Mouse (Mus musculus): ENCODE results near the gene Zfyve1. TPM values are rescaled to one million over a fixed set of nuclear protein-coding genes. Genes with fewer than 3 reads are reported as not detected.
A peak's percentile ranks its signal among the peaks of the same experiment; 100 is the strongest.
"Not testable (repeated sequence)": the region's sequence is repeated elsewhere in the genome, so short reads cannot be mapped to it uniquely, and the experiment has no call there.

Gene Zfyve1
- 49.4 and 54.1 TPM in 2 replicates for polyA plus RNA-seq (2012; rRNA removed)

DNA sequence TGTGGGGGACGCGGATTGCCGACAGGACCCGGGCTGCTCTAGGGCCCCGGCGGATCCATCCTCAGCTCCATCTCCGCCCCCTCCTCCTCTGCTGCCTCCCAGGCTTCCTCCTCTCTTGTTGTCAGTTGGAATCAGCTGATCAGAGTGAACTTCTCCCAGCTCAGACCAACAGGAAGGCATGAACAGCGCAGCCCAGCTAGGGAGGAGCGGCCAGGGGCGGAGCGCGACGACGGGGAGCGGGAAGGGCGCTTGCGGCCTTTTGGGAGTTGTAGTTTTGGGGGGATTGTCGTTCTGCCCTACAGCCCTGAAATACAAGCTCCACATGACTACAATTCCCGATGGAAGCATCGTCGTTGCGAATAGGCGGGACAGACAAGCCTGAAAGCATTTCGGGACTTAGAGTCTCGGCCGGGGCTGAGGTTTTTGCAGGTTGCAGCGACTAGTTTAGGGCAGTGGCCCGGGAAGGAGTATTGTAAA is at the start of gene Zfyve1:
Gene Zfyve1, minus strand, starts transcription at position 198 of the 477 bp plus-strand sequence.
- TF ChIP-seq CTCF (IDR thresholded peaks at IDR 0.05; ENCODE audit: borderline replicate concordance, extremely low read depth, insufficient read depth, insufficient read length) (no peak), POLR2A (IDR thresholded peaks at IDR 0.05; ENCODE audit: borderline replicate concordance, extremely low read depth, insufficient read depth, insufficient read length, poor library complexity, severe bottlenecking) (peak; percentile 84)
- peak; percentile 100 for DNase-seq (ENCODE audit: low read depth)

DNA sequence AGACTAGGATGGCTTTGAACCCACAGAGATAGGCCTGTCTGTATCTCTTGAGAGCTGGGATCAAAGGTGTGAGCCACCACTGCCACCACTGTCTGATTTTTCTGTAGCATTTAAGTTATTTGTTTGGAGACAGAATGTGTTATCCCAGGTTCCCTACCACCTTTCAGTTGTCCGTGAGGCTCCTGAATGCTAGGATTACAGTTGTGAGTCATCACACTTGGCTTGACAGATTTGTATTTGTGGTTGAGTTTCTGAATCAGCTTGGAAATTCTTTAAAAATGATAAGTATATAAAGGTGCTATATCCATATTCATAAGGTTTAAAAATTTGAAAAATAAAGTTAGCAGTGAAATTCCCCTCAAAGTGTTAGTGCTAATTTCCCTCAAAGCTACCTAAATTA is 46.1 kb upstream of the Zfyve1 start:
- DNase-seq (ENCODE audit: low read depth) = no peak
- no peak for TF ChIP-seq CTCF (IDR thresholded peaks at IDR 0.05; ENCODE audit: borderline replicate concordance, extremely low read depth, insufficient read depth, insufficient read length)
- TF ChIP-seq POLR2A (IDR thresholded peaks at IDR 0.05; ENCODE audit: borderline replicate concordance, extremely low read depth, insufficient read depth, insufficient read length, poor library complexity, severe bottlenecking) = no peak

DNA sequence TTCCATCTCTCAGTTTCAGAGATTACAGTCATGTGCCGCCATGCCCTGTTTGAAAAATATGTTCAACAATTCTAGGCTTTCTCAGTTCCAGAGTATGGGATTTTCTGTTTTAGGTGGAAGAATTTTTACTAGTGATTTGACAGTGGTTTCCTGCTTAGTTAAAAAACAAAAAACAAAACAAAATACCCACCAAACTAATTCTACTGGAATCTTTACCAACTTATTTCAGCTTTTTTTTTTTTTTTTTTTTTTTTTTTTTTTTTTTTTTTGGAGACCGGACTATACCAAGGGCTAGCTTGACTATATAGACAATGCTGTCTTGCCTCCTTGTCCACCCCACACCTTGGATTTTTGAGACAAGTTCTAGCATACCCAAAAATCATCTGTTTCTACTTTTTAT is 44.2 kb upstream of the Zfyve1 start:
- no peak for TF ChIP-seq POLR2A (IDR thresholded peaks at IDR 0.05; ENCODE audit: borderline replicate concordance, extremely low read depth, insufficient read depth, insufficient read length, poor library complexity, severe bottlenecking)
- no peak for TF ChIP-seq CTCF (IDR thresholded peaks at IDR 0.05; ENCODE audit: borderline replicate concordance, extremely low read depth, insufficient read depth, insufficient read length)

DNA sequence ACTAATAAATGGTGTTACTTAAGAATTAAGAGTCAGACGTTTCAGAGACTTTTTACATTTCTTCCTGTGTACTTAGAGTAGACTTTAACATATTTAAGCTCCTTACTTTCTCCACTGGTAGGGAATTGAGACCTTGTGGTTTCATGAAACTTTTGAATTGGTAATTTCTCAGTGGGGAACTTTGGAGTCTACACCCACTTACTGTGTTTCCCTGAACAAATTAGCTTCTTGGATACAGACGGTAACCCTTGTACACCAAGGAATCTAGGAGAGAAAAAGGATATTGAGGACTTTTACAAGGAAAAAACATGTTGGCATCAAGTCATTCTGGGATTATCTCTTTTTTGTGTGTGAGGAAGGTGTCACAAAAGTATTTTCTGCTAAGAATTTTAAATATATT is 36.8 kb upstream of the Zfyve1 start:
- no peak for DNase-seq (ENCODE audit: low read depth)
- TF ChIP-seq POLR2A (IDR thresholded peaks at IDR 0.05; ENCODE audit: borderline replicate concordance, extremely low read depth, insufficient read depth, insufficient read length, poor library complexity, severe bottlenecking) (no peak), CTCF (IDR thresholded peaks at IDR 0.05; ENCODE audit: borderline replicate concordance, extremely low read depth, insufficient read depth, insufficient read length) (no peak)

More for the DNA sequence above, 44.2 kb upstream of the Zfyve1 start:
- DNase-seq (ENCODE audit: low read depth) = no peak

DNA sequence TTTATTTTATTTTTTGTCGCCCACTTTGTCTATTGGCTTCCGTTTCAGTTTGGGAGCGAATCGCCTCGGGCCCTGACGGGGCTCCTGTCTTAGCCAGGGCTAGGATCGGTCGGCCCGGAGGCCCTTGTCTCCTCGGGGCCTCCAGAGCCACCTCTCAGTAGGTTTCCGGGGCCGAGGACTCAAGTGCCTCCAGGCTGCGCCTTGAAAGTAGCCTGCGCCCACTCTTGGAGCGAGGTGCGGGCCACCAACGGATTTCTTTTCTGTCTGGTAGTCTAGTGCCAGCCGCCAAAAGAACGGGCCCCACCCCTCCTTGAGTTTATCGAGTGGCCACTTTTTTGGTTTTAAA is 35.6 kb upstream of the Zfyve1 start:
- no peak for TF ChIP-seq CTCF (IDR thresholded peaks at IDR 0.05; ENCODE audit: borderline replicate concordance, extremely low read depth, insufficient read depth, insufficient read length)
- DNase-seq (ENCODE audit: low read depth) = peak; percentile 62

DNA sequence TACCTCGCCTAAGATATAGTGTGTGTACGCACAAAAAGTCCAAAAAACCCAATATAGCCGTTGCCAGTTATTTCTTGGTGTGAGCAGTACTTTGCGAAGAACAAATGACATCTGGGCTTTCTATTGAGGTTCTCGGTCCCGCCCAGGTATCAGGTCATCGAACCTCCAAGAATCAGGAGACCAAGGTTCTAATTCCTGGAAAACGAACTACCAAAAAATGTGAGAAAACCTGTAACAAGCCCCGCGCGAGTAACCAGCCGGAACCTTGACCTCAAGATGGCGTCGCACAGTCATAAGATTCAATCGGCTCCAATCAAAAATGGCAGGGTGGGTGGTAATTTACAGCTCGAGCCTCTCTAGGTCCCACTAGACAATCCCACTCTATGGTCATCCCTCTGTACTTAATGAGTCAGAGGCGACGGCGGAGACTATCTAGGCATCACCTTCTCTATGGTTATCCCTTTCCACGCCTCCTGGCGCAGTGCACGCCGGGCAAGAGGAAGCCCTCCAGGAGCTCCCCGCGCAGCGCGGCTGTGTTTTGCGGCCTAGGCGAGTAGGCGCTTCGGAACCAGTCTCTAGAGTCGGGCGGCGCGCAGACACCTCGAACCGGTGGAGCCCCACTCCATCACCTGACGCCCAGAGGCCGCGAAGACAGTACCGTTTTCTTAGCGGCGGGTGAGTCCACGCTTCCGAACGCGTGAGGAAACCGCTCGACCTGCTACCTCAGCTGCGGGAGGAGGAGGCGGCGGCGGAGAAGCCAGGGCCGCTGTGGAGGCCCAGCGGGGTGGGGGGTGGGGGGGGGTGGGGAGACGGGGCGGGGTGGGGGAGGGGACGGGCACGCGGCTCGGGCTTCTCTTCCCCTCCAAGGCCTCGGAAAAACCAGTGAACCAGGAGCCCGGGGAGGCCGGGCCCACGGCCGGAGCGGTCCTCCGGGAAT is 35.0 kb upstream of the Zfyve1 start:
- peak; percentile 100 for DNase-seq (ENCODE audit: low read depth)
- TF ChIP-seq POLR2A (IDR thresholded peaks at IDR 0.05; ENCODE audit: borderline replicate concordance, extremely low read depth, insufficient read depth, insufficient read length, poor library complexity, severe bottlenecking) = peak; percentile 82; the same call in 1 of the 2 replicates
- TF ChIP-seq CTCF (IDR thresholded peaks at IDR 0.05; ENCODE audit: borderline replicate concordance, extremely low read depth, insufficient read depth, insufficient read length) = no peak

DNA sequence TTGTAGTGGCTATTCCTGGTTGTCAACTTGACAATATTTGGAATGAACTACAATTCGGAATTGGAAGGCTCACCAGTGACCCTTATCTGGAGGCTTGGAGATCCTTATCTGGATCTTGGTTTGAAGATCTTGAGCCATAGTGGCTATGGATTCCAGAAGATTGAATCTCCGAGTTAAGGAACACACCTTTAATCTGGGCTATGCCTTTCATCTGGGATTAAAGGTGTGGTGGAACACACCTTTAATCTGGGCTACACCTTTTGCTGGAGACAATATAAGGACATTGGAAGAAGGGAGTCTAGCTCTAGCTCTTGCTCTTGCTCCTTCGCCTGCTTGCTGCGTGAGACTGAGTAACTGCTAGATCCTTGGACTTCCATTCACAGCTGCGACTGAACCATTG is 33.9 kb upstream of the Zfyve1 start, which contains the start of gene Rbm25:
Gene Rbm25, plus strand, starts transcription at position 301 of the 400 bp plus-strand sequence.
- DNase-seq (ENCODE audit: low read depth) = not testable (repeated sequence)

DNA sequence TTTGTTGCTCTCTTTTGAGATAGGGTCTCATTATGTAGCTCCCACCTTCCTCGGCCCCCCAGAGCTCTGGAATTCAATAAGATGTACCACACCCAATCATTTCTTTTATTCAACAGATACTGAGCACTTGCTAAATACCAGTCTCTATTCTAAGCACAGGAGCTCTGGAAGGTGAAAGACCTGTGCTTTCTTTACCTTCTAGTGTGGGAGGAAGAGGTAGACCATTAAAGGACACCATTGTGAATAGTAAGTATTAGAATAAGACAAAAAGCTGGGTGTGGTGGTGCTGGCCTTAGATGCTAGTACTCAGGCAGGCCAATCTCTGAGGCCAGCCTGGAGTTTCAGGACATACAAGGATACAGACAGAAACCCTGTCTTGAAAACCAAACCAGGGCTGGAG is 27.3 kb upstream of the Zfyve1 start:
- TF ChIP-seq CTCF (IDR thresholded peaks at IDR 0.05; ENCODE audit: borderline replicate concordance, extremely low read depth, insufficient read depth, insufficient read length) (no peak), POLR2A (IDR thresholded peaks at IDR 0.05; ENCODE audit: borderline replicate concordance, extremely low read depth, insufficient read depth, insufficient read length, poor library complexity, severe bottlenecking) (no peak)
- no peak for DNase-seq (ENCODE audit: low read depth)

DNA sequence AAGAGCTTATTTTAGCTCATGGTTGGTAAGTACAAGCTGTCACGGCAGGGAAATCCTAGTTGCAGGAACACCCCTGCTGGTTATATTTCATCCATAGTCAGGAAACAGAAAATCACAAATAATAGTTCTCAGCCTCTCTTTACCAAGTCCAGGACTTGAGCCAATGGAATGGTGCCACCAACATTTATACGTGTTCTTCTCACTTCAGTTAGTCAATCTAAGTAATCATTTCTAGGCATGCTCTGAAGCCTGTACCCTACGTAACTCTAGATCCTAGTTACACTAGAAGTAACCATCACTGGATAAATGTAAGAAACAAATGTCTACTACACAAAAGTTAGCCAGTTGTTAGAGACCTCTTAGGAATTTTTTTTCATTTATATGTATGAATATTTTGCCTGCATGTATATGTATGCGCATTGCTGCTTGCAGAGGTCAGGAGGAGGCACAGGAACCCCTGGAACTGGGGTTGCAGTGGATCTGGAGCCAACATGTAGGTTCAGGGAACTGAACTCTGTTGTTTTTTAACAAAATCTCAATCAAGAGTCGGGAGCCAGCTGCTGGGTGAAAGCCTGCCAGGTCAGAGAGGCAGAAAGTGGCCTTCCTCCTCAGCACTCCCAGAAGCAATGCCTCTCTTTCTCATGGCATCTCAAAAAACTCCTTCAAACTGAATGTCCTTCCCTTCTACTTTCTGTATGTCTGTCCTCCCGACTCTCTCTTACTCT is 25.2 kb upstream of the Zfyve1 start:
- DNase-seq (ENCODE audit: low read depth) = no peak
- TF ChIP-seq CTCF (IDR thresholded peaks at IDR 0.05; ENCODE audit: borderline replicate concordance, extremely low read depth, insufficient read depth, insufficient read length) (no peak), POLR2A (IDR thresholded peaks at IDR 0.05; ENCODE audit: borderline replicate concordance, extremely low read depth, insufficient read depth, insufficient read length, poor library complexity, severe bottlenecking) (no peak)

DNA sequence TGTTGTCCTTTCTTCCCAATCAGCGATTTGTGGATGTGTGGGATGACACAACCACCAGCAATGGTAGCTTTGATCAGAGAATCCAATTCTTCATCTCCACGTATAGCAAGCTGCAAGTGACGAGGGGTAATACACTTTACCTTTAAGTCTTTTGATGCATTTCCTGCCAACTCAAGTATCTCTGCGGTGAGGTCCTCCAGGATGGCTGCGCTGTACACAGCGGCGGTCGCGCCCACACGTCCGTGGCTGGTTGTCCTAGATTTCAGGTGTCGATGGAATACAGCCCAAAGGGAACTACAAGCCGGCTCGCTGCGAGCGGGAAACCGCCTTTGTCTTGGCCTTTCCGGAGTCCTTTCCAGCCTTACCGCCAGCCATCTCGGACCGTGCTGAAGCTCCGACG is 23.7 kb upstream of the Zfyve1 start:
- DNase-seq (ENCODE audit: low read depth) = not testable (repeated sequence)

DNA sequence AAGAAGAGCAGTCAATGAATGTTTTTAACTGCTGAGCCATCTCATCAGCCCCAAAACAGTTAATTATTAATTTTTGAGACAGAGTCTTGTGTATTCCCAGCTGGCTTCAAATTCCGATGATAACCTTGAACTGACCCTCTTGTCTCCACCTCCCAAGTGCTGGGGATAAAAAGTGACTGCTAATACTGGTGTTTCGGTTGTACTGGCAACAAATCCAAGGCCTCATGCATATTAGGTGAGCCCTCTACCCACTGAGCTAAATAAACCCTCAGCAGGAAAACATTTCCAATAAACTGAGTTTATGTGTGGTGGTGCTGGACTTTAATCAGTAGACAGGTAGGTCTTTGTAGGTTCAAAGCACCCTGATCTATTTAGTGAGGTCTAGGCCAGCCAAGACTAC is 22.0 kb upstream of the Zfyve1 start:
- DNase-seq (ENCODE audit: low read depth) = no peak

DNA sequence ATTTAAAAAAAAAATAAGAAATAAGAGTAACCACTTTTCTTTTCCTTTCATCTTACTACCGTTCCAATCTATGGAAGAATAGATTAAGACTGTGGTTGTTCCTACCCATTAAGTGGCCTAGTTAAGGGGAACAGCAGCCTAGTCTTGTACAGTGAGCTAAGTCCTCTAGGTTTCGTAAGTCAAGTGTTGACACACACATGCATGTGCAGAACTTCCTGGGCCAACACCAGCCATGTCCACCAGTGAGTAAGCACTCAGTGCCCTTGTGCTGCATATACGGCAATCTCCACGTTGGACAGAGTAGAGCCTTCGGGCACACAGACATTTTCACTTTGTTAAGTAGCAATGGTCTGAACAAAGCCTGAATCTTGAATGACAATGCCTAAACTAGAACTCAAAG is 20.2 kb upstream of the Zfyve1 start:
- DNase-seq (ENCODE audit: low read depth) = no peak
- TF ChIP-seq CTCF (IDR thresholded peaks at IDR 0.05; ENCODE audit: borderline replicate concordance, extremely low read depth, insufficient read depth, insufficient read length) (no peak), POLR2A (IDR thresholded peaks at IDR 0.05; ENCODE audit: borderline replicate concordance, extremely low read depth, insufficient read depth, insufficient read length, poor library complexity, severe bottlenecking) (no peak)

More for the DNA sequence above, 22.0 kb upstream of the Zfyve1 start:
- TF ChIP-seq POLR2A (IDR thresholded peaks at IDR 0.05; ENCODE audit: borderline replicate concordance, extremely low read depth, insufficient read depth, insufficient read length, poor library complexity, severe bottlenecking) (no peak), CTCF (IDR thresholded peaks at IDR 0.05; ENCODE audit: borderline replicate concordance, extremely low read depth, insufficient read depth, insufficient read length) (no peak)

DNA sequence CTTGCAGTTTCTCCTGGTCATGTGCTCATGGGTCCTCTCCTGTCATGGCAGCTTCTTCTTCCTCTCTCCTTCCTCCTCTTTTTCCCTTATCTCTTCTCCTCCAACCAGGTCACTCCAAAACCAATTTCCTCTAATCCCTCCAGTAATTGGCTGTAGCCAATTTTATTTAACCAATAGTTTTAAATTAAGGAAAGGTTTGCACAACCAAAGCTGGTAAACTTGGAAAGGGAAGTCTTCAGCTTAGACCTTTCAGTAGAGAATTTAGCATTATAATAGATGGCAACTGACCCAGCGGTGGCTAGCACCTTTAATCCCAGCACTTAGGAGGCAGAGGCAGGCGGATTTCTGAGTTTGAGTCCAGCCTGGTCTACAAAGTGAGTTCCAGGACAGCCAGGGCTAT is 9.4 kb upstream of the Zfyve1 start:
- DNase-seq (ENCODE audit: low read depth) = not testable (repeated sequence)
